Mouse (Mus musculus) heart, embryonic 13.5 days (tissue): Measurements from ENCODE around the gene D630003M21Rik. TPM values are rescaled to one million over a fixed set of nuclear protein-coding genes. Genes with fewer than 3 reads are reported as not detected.

Experiments used
- ATAC-seq: fragments of 200-750 bp; cut with Nextera tagmentation; 2 replicates; pipeline ENCODE4 v1.8.0; 2017; ENCODE audit warnings: moderate TSS enrichment; ENCODE audit not compliant: insufficient number of reproducible peaks, low FRiP score, low TSS enrichment; ENCODE audit errors: extremely low read depth
- H3K27ac ChIP-seq: fragments of 300-500 bp; sonication (generic); replicated peaks from 2 replicates; pipeline ENCODE4 v1.5.1; 2015; ENCODE audit warnings: moderate library complexity, mild to moderate bottlenecking, inconsistent platforms
- H3K27me3 ChIP-seq: fragments of 300-500 bp; sonication (generic); replicated peaks from 2 replicates; pipeline ENCODE4 v1.6.1; 2015; ENCODE audit warnings: mild to moderate bottlenecking, inconsistent platforms
- H3K36me3 ChIP-seq: fragments of 300-500 bp; sonication (generic); 2 replicates; pipeline ENCODE4 v1.6.1; 2015; ENCODE audit warnings: mild to moderate bottlenecking, inconsistent platforms
- H3K4me1 ChIP-seq: fragments of 300-500 bp; sonication (generic); 2 replicates; pipeline ENCODE4 v1.6.1; 2015; ENCODE audit warnings: inconsistent platforms
- H3K4me2 ChIP-seq: fragments of 300-500 bp; sonication (generic); 2 replicates; pipeline ENCODE4 v1.6.1; 2015; ENCODE audit warnings: inconsistent platforms, mild to moderate bottlenecking, moderate library complexity
- H3K4me3 ChIP-seq: fragments of 300-500 bp; sonication (generic); 2 replicates; pipeline ENCODE4 v1.5.1; 2015; ENCODE audit warnings: moderate library complexity, mild to moderate bottlenecking, inconsistent platforms
- H3K9ac ChIP-seq: fragments of 300-500 bp; sonication (generic); 2 replicates; pipeline ENCODE4 v1.6.1; 2015; ENCODE audit warnings: inconsistent platforms, mild to moderate bottlenecking, moderate library complexity
- H3K9me3 ChIP-seq: fragments of 300-500 bp; sonication (generic); 2 replicates; pipeline ENCODE4 v1.6.1; 2016; ENCODE audit warnings: inconsistent platforms
- WGBS: fragments of 180-500 bp; shearing (Covaris S2); methylation state at CpG from one replicate; pipeline ENCODE4 v1.1.7; 2015; ENCODE audit warnings: mixed read lengths; 5-methylcytosine and 5-hydroxymethylcytosine counted together
- polyA plus RNA-seq: library from polyadenylated mRNA; unstranded; fragments of >200 nt; fragmentation: Nextera tagmentation; extraction: Ambion mirVana; gene quantifications from 2 replicates; pipeline ENCODE4 v1.2.1, GENCODE M21; 2015

The D630003M21Rik gene
- polyA plus RNA-seq, 1 experiment from 2014 or later, result 2.7 TPM

GRCm38 (mm10) chr2:158194945-158195640 lies 33.9 kb downstream of the D630003M21Rik start:
- H3K4me2 ChIP-seq, result no peak overlapping the region
- H3K27ac ChIP-seq, result no peak overlapping the region
- H3K9me3 ChIP-seq, result no peaks in the 10 kb centered on the region
- H3K36me3 ChIP-seq, result no peaks in the 10 kb centered on the region
- peaks cover 12% of the 10 kb centered on the region for H3K4me1 ChIP-seq
- H3K9ac ChIP-seq, result no peak overlapping the region
- ATAC-seq, result no peak
- WGBS, result 25% methylated on average over 10 of the region's 10 CpGs
- 0 out of 2 replicates have a peak, but pooled peaks cover 3% of the 10 kb centered on the region for H3K27me3 ChIP-seq
- no peak overlapping the region for H3K4me3 ChIP-seq

- H3K9me3 ChIP-seq, result no peaks in the 10 kb centered on the region
- H3K27me3 ChIP-seq, result 0 out of 2 replicates have a peak, but pooled peaks cover 3% of the 10 kb centered on the region
- no peak overlapping the region for H3K4me3 ChIP-seq
- WGBS, result 53% methylated on average over 10 of the region's 10 CpGs
- H3K4me1 ChIP-seq, result peaks cover 12% of the 10 kb centered on the region
- no peak overlapping the region for H3K9ac ChIP-seq
- H3K36me3 ChIP-seq, result no peaks in the 10 kb centered on the region
- ATAC-seq, result no peak
- no peak overlapping the region for H3K4me2 ChIP-seq
- no peak overlapping the region for H3K27ac ChIP-seq
Measured at GRCm38 (mm10) chr2:158193611-158194336, 35.2 kb downstream of the D630003M21Rik start.

GRCm38 (mm10) chr2:158191098-158191497 lies 37.9 kb downstream of the D630003M21Rik start:
- H3K9me3 ChIP-seq, result no peaks in the 10 kb centered on the region
- 0 out of 2 replicates have a peak, but pooled peaks cover 3% of the 10 kb centered on the region for H3K27me3 ChIP-seq
- H3K4me3 ChIP-seq, result no peak overlapping the region
- no peak overlapping the region for H3K27ac ChIP-seq
- no peak overlapping the region for H3K4me2 ChIP-seq
- H3K36me3 ChIP-seq, result no peaks in the 10 kb centered on the region
- whole genome bisulfite sequencing, result 38% methylated on average over 7 of the region's 7 CpGs
- ATAC-seq, result no peak
- 0 out of 2 replicates have a peak overlapping the region, but pooled peaks have one; percentile 33 for H3K9ac ChIP-seq
- H3K4me1 ChIP-seq, result peaks cover 12% of the 10 kb centered on the region

GRCm38 (mm10) chr2:158189451-158189850 lies 39.6 kb downstream of the D630003M21Rik start:
- Histone ChIP-seq H3K27me3 (0 out of 2 replicates have a peak, but pooled peaks cover 3% of the 10 kb centered on the region), H3K4me2 (no peak overlapping the region), H3K4me3 (no peak overlapping the region), H3K36me3 (no peaks in the 10 kb centered on the region), H3K9me3 (no peaks in the 10 kb centered on the region), H3K4me1 (peaks cover 8% of the 10 kb centered on the region), H3K27ac (no peak overlapping the region), H3K9ac (no peak overlapping the region)
- no peak for ATAC-seq
- WGBS, result 63% methylated on average over 11 of the region's 11 CpGs

GRCm38 (mm10) chr2:158186206-158186871 lies 42.7 kb downstream of the D630003M21Rik start:
- no peak overlapping the region for H3K27ac ChIP-seq
- H3K9ac ChIP-seq, result no peak overlapping the region
- no peaks in the 10 kb centered on the region for H3K9me3 ChIP-seq
- H3K4me3 ChIP-seq, result no peak overlapping the region
- H3K36me3 ChIP-seq, result no peaks in the 10 kb centered on the region
- no peak for ATAC-seq
- H3K4me1 ChIP-seq, result peaks cover 7% of the 10 kb centered on the region
- WGBS, result 77% methylated on average over 11 of the region's 11 CpGs
- H3K27me3 ChIP-seq, result 0 out of 2 replicates have a peak, but pooled peaks cover 3% of the 10 kb centered on the region
- no peak overlapping the region for H3K4me2 ChIP-seq

- peaks cover 19% of the 10 kb centered on the region for H3K4me1 ChIP-seq
- 82% methylated on average over 8 of the region's 8 CpGs for WGBS
- H3K9me3 ChIP-seq, result no peaks in the 10 kb centered on the region
- no peak overlapping the region for H3K27ac ChIP-seq
- no peak overlapping the region for H3K4me2 ChIP-seq
- H3K9ac ChIP-seq, result no peak overlapping the region
- H3K4me3 ChIP-seq, result no peak overlapping the region
- ATAC-seq, result no peak
- H3K36me3 ChIP-seq, result no peaks in the 10 kb centered on the region
- H3K27me3 ChIP-seq, result no peaks in the 10 kb centered on the region
Measured at GRCm38 (mm10) chr2:158183266-158183665, 45.8 kb downstream of the D630003M21Rik start.

GRCm38 (mm10) chr2:158181932-158182331 lies 47.1 kb downstream of the D630003M21Rik start:
- H3K4me1 ChIP-seq, result peaks cover 19% of the 10 kb centered on the region
- H3K9me3 ChIP-seq, result no peaks in the 10 kb centered on the region
- H3K27ac ChIP-seq, result no peak overlapping the region
- H3K4me2 ChIP-seq, result no peak overlapping the region
- no peaks in the 10 kb centered on the region for H3K36me3 ChIP-seq
- WGBS, result 53% methylated on average over 6 of the region's 6 CpGs
- no peak overlapping the region for H3K9ac ChIP-seq
- H3K27me3 ChIP-seq, result no peaks in the 10 kb centered on the region
- no peak overlapping the region for H3K4me3 ChIP-seq
- no peak for ATAC-seq

- no peaks in the 10 kb centered on the region for H3K36me3 ChIP-seq
- peaks cover 28% of the 10 kb centered on the region for H3K4me1 ChIP-seq
- H3K27me3 ChIP-seq, result no peaks in the 10 kb centered on the region
- no peak overlapping the region for H3K9ac ChIP-seq
- H3K4me3 ChIP-seq, result no peak overlapping the region
- no peak for ATAC-seq
- H3K27ac ChIP-seq, result no peak overlapping the region
- no peak overlapping the region for H3K4me2 ChIP-seq
- WGBS, result 40% methylated on average over 9 of the region's 9 CpGs
- H3K9me3 ChIP-seq, result no peaks in the 10 kb centered on the region
Measured at GRCm38 (mm10) chr2:158180797-158181196, 48.2 kb downstream of the D630003M21Rik start.

- peak overlapping the region; percentile 72 for H3K4me2 ChIP-seq
- WGBS, result 17% methylated on average over 18 of the region's 18 CpGs
- peak overlapping the region; percentile 76 for H3K9ac ChIP-seq
- no peaks in the 10 kb centered on the region for H3K9me3 ChIP-seq
- peak overlapping the region; percentile 45 for H3K4me3 ChIP-seq
- H3K27me3 ChIP-seq, result no peaks in the 10 kb centered on the region
- peak overlapping the region; percentile 74 for H3K27ac ChIP-seq
- peaks cover 41% of the 10 kb centered on the region for H3K4me1 ChIP-seq
- ATAC-seq, result no peak
- H3K36me3 ChIP-seq, result no peaks in the 10 kb centered on the region
Measured at GRCm38 (mm10) chr2:158179370-158180111, 49.5 kb downstream of the D630003M21Rik start.

- Histone ChIP-seq H3K9ac (peak overlapping the region; percentile 76), H3K27me3 (no peaks in the 10 kb centered on the region), H3K4me1 (peaks cover 43% of the 10 kb centered on the region), H3K4me2 (peak overlapping the region; percentile 72), H3K9me3 (no peaks in the 10 kb centered on the region), H3K27ac (peak overlapping the region; percentile 74), H3K4me3 (peak overlapping the region; percentile 45), H3K36me3 (no peaks in the 10 kb centered on the region)
- ATAC-seq, result peak; percentile 72; the same call in 1 of the 2 replicates
- 11% methylated on average over 18 of the region's 19 CpGs for WGBS
Measured at GRCm38 (mm10) chr2:158178696-158179369, 50.2 kb downstream of the D630003M21Rik start.
